Mouse (Mus musculus) bone marrow, adult 2 months (tissue): ENCODE measurements around the gene Fbxo42. TPM values are rescaled to one million over a fixed set of nuclear protein-coding genes. Genes with fewer than 3 reads are reported as not detected.

ENCODE experiments used
- H3K27ac ChIP-seq: fragments of 200-500 bp; 2 replicates; pipeline ENCODE4 v1.5.1; 2012; ENCODE audit warnings: low read depth, mild to moderate bottlenecking, control low read depth, inconsistent platforms, low read length; ENCODE audit not compliant: control insufficient read depth, poor library complexity, insufficient read depth
- H3K4me1 ChIP-seq: fragments of 200-500 bp; 2 replicates; pipeline ENCODE4 v1.6.1; 2011; ENCODE audit warnings: low read length; ENCODE audit not compliant: control insufficient read depth, insufficient read depth
- H3K4me3 ChIP-seq: fragments of 200-500 bp; replicated peaks from 2 replicates; pipeline ENCODE3; 2011; ENCODE audit warnings: mild to moderate bottlenecking, low read depth, low read length, control low read depth; ENCODE audit not compliant: control insufficient read depth
- CTCF ChIP-seq: fragments of 200-500 bp; IDR thresholded peaks from 2 replicates; pipeline ENCODE4 v1.5.1; 2011; ENCODE audit warnings: low read length, control low read depth; ENCODE audit not compliant: control insufficient read depth, insufficient read depth
- POLR2A ChIP-seq: fragments of 200-500 bp; IDR thresholded peaks from 2 replicates; pipeline ENCODE4 v1.6.1; 2011; ENCODE audit warnings: low read depth, mild to moderate bottlenecking, control low read depth, low read length, borderline replicate concordance; ENCODE audit not compliant: control insufficient read depth
- WGBS: fragments of 180-500 bp; shearing (Covaris S2); methylation state at CpG from one replicate; pipeline ENCODE4 v1.1.7; 2018; 5-methylcytosine and 5-hydroxymethylcytosine counted together
- polyA plus RNA-seq: library from polyadenylated mRNA; stranded (reverse); fragments of >200 nt; gene quantifications from 2 replicates; pipeline ENCODE4 v1.2.4, GENCODE M21; 2011; ENCODE audit warnings: low replicate concordance; ENCODE audit not compliant: missing spikeins, insufficient read depth, insufficient read length

Gene Fbxo42
- polyA plus RNA-seq, 1 experiment, result 7.9 TPM

- Histone ChIP-seq H3K27ac (no peak overlapping the region), H3K4me1 (no peaks in the 10 kb centered on the region), H3K4me3 (no peak overlapping the region)
- TF ChIP-seq POLR2A, result no peak
- no peak for TF ChIP-seq CTCF
- 94% methylated on average over 6 of the region's 6 CpGs for WGBS
Observed at GRCm38 (mm10) chr4:141114521-141114981, 33.2 kb upstream of the Fbxo42 start.

DNA sequence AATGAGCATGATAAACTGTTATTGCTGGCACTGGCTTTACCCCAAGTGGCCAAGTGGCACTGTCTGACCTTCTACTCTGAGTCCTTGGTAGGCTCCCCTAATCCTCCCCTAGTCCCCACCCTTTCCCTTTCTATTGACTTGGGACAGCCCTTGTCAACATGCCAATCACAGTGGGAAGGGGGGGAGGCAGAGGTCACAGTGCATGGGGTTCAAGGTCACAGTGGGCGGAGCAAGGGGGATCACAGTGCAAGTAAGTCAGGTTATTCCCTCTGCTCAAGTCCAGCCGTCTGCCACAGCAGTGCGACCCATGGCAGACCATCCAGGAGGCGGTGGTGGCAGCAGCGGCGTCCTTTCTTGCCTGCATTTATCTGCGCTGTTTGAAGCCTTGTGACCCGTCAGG, 32.3 kb upstream of the Fbxo42 start:
- H3K4me1 ChIP-seq, result no peaks in the 10 kb centered on the region
- H3K27ac ChIP-seq, result no peak overlapping the region
- H3K4me3 ChIP-seq, result no peak overlapping the region
- TF ChIP-seq CTCF (no peak), POLR2A (no peak)
- WGBS, result 90% methylated on average over 8 of the region's 8 CpGs

DNA sequence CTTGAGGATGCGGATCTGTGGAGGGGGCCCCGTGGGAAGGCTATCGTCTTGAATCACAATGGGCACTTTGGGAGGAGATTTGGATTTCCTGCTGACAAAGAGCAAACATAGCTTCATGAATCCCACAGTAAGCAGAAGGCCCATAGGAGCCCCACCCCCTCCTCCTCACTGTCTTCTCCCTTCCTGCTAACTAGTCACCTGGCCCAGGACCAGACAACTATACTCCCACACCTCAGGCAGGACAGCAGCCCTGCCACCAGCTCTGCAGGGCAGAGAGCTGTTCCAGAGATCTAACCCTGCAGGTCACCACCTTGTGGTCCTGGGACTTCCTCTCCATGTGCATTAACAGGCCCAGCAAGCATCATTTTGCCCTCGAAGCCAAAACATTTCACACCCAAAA, 29.0 kb upstream of the Fbxo42 start:
- TF ChIP-seq CTCF, result no peak
- no peak for TF ChIP-seq POLR2A
- Histone ChIP-seq H3K4me3 (no peak overlapping the region), H3K4me1 (no peaks in the 10 kb centered on the region), H3K27ac (no peak overlapping the region)
- WGBS, result 77% methylated on average over 4 of the region's 4 CpGs

DNA sequence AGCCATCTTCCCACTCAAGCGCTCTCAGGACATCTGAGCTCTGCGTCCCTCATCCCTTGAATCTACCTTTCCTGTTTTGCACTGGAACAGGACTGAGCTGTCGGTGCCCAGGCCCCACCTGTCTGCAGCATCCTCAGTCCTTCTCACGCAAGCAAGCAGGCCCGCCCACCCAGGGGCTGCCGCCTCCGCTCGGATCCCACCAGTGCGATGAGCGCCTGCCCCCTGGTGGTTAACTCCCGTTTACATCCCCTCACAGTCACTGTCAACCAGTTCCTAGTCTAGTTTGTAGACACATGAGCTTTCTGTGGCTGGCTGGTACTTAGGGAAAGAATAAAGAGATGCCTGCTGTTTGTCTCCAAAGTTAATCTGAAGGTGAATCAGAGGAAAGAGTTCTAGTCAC, 27.0 kb upstream of the Fbxo42 start:
- Histone ChIP-seq H3K4me3 (no peak overlapping the region), H3K4me1 (no peaks in the 10 kb centered on the region), H3K27ac (no peak overlapping the region)
- 55% methylated on average over 11 of the region's 11 CpGs for WGBS
- TF ChIP-seq CTCF, result peak; percentile 56; the same call in 1 of the 2 replicates
- no peak for TF ChIP-seq POLR2A

GRCm38 (mm10) chr4:141122663-141123062, 25.1 kb upstream of the Fbxo42 start:
- TF ChIP-seq POLR2A (no peak), CTCF (no peak)
- Histone ChIP-seq H3K27ac (no peak overlapping the region), H3K4me3 (no peak overlapping the region), H3K4me1 (no peaks in the 10 kb centered on the region)
- WGBS, result 76% methylated on average over 7 of the region's 7 CpGs

GRCm38 (mm10) chr4:141123065-141123464, 24.6 kb upstream of the Fbxo42 start:
- 63% methylated on average over 1 of the region's 1 CpGs for WGBS
- H3K4me1 ChIP-seq, result no peaks in the 10 kb centered on the region
- TF ChIP-seq CTCF (no peak), POLR2A (no peak)
- H3K27ac ChIP-seq, result no peak overlapping the region
- no peak overlapping the region for H3K4me3 ChIP-seq

DNA sequence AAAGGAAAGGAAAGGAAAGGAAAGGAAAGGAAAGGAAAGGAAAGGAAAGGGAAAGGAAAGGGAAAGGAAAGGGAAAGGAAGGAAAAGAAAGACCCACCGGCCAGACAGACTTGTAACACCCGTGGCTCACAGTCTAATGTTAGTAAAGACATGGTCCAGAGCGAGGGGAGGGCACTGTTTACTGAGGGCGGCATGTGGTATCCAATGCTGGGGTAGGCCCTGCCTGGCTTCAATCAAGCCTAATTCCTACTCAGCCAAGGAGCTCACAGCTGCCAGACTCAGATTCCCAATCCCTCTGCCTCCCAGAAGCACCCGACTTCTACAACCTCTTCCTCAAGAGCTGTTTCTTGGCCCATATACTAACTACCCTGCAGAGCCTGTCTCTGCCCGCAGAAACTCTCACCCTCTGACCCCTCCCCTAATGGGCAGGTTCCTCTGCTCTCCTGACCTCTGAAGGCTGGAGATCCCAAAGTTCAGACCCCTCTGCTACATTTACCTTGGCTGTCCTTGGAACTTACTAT, 18.5 kb upstream of the Fbxo42 start:
- TF ChIP-seq POLR2A (no peak), CTCF (no peak)
- no peaks in the 10 kb centered on the region for H3K4me1 ChIP-seq
- WGBS, result 80% methylated on average over 6 of the region's 6 CpGs

DNA sequence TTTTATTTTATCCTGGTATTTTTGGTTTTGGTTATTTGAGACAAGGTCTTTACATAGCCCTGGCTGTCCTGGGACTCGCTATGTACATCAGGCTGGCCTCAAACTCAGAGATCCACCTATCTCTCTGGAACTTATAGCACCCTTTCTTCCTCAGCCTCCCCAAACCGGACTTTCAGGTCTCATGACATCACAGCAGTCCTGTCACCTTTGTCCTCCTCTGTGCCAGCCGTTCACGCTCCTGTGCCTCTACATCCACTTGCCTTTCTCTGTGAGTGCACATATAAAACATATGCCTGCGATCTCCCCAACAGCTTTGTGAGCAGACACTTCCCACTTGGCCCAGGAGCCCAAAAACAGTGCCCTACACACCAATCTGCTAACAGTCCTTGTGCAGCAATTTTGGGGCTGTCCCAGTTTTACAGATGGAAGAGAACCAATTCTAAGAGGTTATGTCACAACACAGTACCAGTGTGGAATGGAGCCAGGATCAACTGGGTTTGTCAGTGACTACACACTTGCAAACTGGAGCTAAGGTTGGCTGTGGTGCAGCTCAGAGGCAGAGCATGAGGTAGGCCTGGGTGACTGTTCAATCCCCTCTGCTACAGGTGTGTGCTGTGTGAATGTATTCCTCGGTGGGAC, 16.9 kb upstream of the Fbxo42 start:
- Histone ChIP-seq H3K27ac (no peak overlapping the region), H3K4me3 (no peak overlapping the region), H3K4me1 (peaks cover 2% of the 10 kb centered on the region; the same call in 1 of the 2 replicates)
- 76% methylated on average over 6 of the region's 6 CpGs for WGBS
- TF ChIP-seq POLR2A (no peak), CTCF (no peak)

More for the DNA sequence above, 18.5 kb upstream of the Fbxo42 start:
- Histone ChIP-seq H3K4me3 (no peak overlapping the region), H3K27ac (no peak overlapping the region)

- TF ChIP-seq CTCF, result no peak
- no peak for TF ChIP-seq POLR2A
- 78% methylated on average over 5 of the region's 5 CpGs for WGBS
- H3K27ac ChIP-seq, result no peak overlapping the region
- H3K4me3 ChIP-seq, result no peak overlapping the region
- peaks cover 2% of the 10 kb centered on the region; the same call in 1 of the 2 replicates for H3K4me1 ChIP-seq
Observed at GRCm38 (mm10) chr4:141131531-141132061, 16.1 kb upstream of the Fbxo42 start.
